Mouse (Mus musculus) forelimb bud, embryonic 11.5 days (tissue): ENCODE results near the gene Lyve1.

ENCODE experiments used
- DNase-seq: peaks from one replicate; pipeline ENCODE4 v3.0.0-alpha.2; 2012; ENCODE audit warnings: low read depth, low spot score

Lyve1 gene

GRCm38 (mm10) chr7:110853611-110854010 is 9.4 kb downstream of the Lyve1 start:
- no peak for DNase-seq

- DNase-seq = no peak
These were observed 11.4 kb downstream of the Lyve1 start for GRCm38 (mm10) chr7:110851541-110852203.

GRCm38 (mm10) chr7:110848371-110848770 is 14.7 kb downstream of the Lyve1 start:
- DNase-seq = no peak

- DNase-seq = no peak
These were observed 15.7 kb downstream of the Lyve1 start for GRCm38 (mm10) chr7:110847321-110847720.

GRCm38 (mm10) chr7:110843916-110844874 is 18.8 kb downstream of the Lyve1 start, which contains the start of gene Rnf141:
TSS of gene Rnf141 (minus strand) at chr7:110844457.
- peak; percentile 93 for DNase-seq

GRCm38 (mm10) chr7:110840332-110840731 is 22.7 kb downstream of the Lyve1 start:
- DNase-seq = no peak

- no peak for DNase-seq
These were observed 28.5 kb downstream of the Lyve1 start for GRCm38 (mm10) chr7:110834522-110834921.

- no peak for DNase-seq
These were observed 29.0 kb downstream of the Lyve1 start for GRCm38 (mm10) chr7:110834018-110834417.

GRCm38 (mm10) chr7:110833024-110833423 is 30.0 kb downstream of the Lyve1 start:
- DNase-seq = no peak

GRCm38 (mm10) chr7:110823995-110824953 is 38.8 kb downstream of the Lyve1 start:
- no peak for DNase-seq

- no peak for DNase-seq
These were observed 39.4 kb downstream of the Lyve1 start for GRCm38 (mm10) chr7:110823593-110823992.

- DNase-seq = no peak
These were observed 40.0 kb downstream of the Lyve1 start for GRCm38 (mm10) chr7:110823076-110823475.

GRCm38 (mm10) chr7:110822055-110822454 is 41.0 kb downstream of the Lyve1 start:
- DNase-seq = no peak

GRCm38 (mm10) chr7:110821653-110822052 is 41.4 kb downstream of the Lyve1 start:
- no peak for DNase-seq

- DNase-seq = no peak
These were observed 42.0 kb downstream of the Lyve1 start for GRCm38 (mm10) chr7:110821068-110821467.

GRCm38 (mm10) chr7:110818787-110819350 is 44.2 kb downstream of the Lyve1 start:
- DNase-seq = no peak

GRCm38 (mm10) chr7:110818206-110818605 is 44.8 kb downstream of the Lyve1 start:
- no peak for DNase-seq

- DNase-seq = peak; percentile 69
These were observed 47.0 kb downstream of the Lyve1 start for GRCm38 (mm10) chr7:110816037-110816436.

GRCm38 (mm10) chr7:110813983-110814382 is 49.1 kb downstream of the Lyve1 start:
- no peak for DNase-seq

GRCm38 (mm10) chr7:110811529-110811928 is 51.5 kb downstream of the Lyve1 start:
- no peak for DNase-seq

- DNase-seq = no peak
These were observed 52.0 kb downstream of the Lyve1 start for GRCm38 (mm10) chr7:110810995-110811394.
